Mouse (Mus musculus): ENCODE results near the gene Ltb4r2.

The Ltb4r2 gene

DNA sequence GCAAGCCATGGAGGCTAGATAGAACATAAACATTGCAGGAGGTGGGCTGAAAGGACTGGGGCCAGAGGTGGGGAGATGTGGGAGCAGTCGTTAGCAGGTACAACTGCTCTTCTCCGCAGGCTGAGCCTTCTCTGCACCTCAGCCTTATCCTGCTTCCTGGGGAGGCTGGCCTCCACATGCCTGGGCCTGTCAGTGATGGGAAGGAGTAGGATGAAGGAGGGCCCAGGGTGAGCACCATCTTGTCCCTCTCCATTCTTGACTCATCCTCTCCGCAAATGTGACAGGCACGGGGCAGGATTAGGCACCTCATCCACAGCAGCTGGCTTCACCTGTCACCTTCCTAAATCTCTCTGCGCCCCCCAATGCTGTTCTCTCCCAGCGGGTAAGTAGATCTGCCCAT is at the start of gene Ltb4r2:
Ltb4r2 (plus strand) TSS at position 266 of the 400 bp plus-strand sequence.
- DNase-seq (ENCODE audit: low read depth, low spot score): no peak

DNA sequence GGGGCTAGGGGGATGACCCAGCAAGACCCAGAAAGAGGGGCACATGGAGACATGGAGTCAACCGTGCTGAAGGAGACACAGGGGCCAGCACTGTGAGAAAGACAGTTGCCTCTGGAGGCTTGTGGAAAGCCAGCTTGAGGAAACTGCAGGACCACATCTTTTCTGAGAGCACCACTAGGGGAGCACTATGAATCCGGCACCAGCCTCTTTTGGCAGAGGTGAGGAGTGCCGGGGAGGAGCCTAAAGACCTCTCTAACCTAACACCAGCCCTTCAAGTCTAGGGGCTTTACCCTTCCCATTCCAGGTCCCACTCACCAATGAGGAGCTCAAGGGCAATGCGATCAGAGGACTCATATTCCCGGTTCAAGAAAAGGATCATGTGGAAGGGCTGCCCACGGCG is 49.4 kb upstream of the Ltb4r2 start:
- no peak for DNase-seq (ENCODE audit: low read depth, low spot score)

DNA sequence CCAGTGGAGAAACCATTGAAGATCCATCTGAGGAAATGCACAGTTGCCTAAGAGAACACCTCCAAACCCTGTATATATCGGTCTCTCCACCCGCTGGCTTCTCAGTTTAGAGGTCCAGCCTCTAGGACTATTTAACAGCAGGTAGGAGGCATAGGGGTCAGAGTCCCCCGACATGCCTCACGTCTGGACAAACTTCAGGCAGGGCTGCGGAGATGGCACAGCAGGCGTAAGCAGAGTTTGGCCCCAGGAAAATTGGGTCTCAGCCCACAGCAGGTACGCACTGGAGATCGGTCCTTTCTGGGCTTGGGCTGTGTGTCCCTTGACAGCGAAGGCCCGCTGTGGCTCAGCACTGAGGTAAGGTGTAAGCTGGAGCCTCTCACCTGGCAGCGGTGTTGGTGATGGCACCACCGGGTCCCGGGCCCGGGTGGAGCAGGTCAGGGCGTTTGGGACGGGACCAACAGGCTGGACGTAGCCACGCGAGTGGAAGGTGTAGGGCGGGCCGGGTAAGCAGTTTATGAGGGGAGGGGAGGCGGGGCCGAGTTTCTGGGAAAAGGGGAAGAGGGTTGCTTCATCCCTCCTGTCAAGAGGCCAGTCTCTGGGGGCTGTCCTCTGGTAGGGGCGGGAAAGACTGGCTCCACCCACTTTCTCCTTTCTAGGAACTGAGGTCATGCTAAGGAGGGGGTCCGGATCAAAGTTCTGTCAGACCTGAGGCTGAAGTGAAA is 48.1 kb upstream of the Ltb4r2 start:
- DNase-seq (ENCODE audit: low read depth, low spot score): no peak

DNA sequence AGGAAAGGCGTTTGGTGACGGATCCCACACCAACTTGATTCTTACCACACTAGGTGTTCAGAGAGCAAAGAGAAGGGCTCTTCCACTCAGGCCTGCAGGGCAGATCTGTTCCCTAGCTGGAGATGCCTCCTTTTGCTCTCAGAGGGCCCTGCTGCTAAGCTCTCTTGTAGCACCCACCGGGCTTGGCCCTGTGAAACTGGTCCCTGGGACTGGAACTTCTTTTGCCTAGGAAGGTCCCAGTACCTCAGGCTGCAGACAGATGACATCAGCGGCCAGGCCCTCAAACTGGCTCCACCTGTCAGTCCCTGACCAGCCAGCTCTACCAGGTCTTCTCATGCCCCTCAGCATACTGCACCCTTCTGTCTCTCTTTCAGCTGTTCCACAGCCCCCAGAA is 47.5 kb upstream of the Ltb4r2 start, which contains the start of gene Tgm1:
Tgm1 (minus strand) TSS at position 198 of the 394 bp plus-strand sequence.
- DNase-seq (ENCODE audit: low read depth, low spot score): no peak

DNA sequence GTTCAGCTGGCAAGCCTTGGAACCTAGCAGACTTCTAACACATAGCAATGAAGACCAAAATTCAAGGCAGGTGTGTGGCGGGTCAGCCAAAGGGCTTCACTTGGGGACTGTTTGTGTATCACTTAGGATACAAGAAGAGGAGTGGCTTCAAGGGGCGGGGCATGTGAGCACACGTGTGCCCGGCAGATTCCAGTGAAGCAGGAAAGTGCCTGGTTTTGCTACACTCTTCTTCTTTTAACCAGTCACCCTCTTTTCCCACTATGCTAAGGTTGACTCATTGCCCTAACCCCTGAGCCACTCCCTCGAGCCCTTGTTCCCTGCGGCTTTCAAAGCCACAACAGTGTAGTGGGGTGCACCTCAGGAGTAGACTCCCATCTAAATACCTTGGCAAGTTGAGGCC is 46.3 kb upstream of the Ltb4r2 start:
- DNase-seq (ENCODE audit: low read depth, low spot score): peak; percentile 13

DNA sequence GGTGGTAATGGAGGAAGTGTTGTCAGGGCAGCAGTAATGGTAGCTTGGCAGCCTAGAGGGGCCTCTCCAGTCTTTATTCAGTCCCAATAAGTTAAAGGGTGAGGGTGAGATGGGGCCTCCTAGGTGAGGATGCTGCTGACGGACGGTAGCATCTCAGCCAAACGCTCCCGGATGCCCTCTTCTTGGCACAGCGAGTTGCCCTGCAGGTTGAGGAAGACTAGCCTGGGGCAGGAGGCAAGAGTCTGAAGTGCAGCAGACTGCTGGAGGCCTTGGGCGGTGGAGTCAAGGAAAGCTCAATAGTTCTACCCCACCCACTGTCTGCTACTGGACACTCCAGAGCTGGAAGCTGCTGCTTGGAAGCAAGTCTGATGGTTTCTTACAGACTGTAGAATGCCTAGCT is 45.0 kb upstream of the Ltb4r2 start:
- no peak for DNase-seq (ENCODE audit: low read depth, low spot score)

DNA sequence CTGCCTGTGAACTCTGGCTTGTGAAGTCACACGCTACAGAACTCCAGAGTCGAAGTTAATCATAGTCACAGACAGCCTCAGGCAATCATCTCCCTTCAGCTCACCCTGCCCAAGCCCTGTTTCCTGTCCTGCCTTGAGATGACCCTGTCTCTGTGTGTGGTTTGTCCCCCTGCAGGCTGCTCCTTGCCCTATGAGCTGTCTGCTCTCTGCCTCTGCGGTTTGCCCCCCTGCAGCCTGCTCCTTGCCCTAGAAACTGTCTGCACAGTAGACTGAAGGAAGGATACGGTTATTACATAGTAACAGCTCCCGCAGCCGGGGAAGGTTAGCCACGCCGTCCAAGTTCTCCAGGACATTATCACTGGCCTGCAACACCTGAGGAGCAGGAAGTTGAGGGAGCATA is 44.3 kb upstream of the Ltb4r2 start:
- DNase-seq (ENCODE audit: low read depth, low spot score): no peak

DNA sequence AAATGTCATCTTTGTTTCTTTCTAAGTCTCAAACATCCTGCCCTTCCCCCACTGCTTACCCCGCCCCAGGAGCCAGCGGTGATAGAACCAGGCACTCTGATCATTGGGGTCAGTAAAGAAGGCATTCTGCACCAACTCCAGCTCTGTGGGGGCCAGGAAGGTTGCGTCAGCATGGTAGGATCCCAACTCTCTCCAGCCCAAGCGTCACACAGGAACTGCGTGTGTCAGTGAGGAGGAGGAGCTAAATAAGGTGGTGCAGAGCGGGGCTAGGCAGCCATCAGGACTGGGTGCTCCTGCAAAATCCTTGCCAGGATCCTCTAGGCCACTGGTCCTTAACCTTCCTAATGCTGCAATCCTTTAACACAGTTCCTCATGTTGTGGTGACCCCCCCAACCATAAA is 41.5 kb upstream of the Ltb4r2 start:
- DNase-seq (ENCODE audit: low read depth, low spot score): no peak

DNA sequence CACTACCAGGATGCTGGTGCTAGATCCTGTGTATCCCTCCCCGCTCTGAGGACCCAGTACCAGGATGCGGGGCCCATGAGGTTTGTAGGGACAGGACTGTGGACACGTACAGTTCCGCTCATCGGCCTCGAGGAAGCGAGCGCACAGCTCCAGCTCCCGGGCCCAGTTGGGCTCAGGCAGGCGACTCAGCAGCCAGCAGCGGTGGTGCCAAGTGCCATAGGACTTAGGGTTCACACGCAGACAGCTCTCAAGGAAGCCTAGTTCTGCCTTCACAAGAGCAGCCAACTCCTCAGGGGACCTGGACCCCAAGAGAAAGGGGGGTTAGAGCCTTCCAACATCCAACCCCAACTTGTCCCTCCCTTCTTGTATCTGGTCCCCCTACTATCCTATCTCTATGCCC is 40.6 kb upstream of the Ltb4r2 start:
- DNase-seq (ENCODE audit: low read depth, low spot score): no peak

DNA sequence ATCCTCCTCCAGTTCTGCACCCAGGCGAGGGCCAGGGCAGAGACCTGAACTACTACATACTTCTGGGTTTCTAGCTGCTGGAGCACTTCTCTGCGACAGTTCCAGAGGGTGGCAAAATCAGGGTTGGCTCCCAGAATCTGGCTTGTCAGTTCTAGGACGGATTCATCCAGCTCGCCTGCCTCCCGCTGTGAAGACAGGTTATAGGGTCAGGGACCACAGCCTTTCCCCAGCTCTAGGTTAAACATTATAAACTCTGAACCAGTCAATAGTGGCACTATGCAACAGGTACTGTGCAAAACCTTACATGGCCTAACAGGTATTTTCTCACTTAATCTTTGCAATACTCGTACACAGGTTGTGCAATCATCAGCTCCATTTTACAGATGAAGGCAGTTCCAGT is 40.2 kb upstream of the Ltb4r2 start:
- DNase-seq (ENCODE audit: low read depth, low spot score): no peak

DNA sequence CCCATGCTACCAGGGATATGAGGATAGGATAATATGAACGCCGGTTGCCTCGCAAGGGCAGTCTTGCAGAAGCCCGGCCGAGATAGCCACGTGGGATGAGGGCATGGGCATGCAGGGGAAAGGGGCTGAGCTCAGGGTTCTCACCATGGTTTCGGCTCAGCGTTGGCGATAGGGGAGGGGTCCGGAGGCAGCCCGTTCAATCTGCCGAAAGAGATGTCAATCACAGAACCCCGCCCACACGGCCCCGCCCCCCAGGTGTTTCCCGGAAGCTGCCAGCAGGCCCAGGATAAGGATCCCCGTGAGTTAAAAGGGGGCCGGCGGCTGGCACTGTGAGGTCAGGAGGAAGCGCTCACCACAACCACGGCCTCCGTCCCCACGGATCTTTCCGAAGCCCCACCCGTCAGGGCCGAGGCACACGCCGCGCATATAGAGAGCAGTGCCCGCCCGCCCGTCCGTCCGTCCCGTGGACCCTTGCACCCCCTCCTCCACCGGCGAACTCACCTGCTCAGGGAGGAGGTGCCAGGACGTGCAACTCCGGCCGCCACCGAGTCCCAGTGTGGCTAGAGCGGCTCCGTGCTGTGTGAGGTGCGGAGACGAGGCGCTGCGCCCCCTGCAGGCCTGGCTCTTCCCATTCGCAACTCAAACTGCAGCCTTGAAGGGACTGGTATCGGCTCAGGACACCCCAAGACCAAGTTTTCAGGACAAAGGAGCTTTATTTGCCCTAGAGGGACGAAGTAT is 39.4 kb upstream of the Ltb4r2 start, which contains the start of gene Rabggta:
Rabggta (minus strand) TSS at position 564 of the 738 bp plus-strand sequence.
- peak; percentile 99 for DNase-seq (ENCODE audit: low read depth, low spot score)

DNA sequence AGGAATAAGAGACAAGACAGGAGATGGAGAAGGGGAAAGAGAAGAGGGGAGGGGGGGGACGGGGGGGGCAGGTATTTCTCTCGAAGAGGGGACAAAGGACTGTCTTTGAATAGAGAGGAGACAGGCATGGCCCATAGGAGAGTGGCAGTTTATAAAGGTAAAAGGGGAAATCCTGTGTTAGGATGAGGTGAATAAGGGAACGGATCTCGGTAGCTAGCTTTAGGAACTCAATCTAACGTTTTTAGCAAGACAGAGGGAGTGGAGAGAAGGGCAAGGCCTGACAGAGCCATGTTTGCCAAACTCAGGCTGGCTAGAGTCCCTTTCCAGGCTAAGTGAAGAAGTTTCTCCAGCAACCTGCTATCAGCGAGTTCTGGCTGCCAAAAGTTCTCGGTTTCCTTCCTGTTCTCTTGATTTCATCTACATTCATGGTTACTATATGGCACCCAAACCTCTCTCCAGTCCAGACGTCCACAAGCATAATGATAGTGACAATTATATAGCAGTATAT is 38.7 kb upstream of the Ltb4r2 start:
- DNase-seq (ENCODE audit: low read depth, low spot score): no peak

DNA sequence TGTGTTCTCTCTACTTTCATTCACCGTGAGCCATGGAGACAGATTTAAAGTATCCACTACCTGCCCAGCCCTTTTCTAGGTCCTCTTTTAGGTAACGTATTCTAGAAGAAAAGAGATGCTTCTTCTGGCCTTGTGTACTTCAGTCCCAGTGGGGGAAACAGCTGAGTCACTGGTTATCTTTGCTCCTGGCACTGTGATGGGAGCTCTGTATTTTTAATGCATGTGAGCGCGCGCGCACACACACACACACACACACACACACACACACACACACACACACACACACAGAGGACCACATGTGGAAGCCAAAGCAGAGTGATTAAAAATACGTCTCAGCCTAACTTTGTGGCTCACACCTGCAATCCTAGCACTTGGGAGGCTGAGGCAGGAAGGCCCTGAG is 37.8 kb upstream of the Ltb4r2 start:
- DNase-seq (ENCODE audit: low read depth, low spot score): no peak

DNA sequence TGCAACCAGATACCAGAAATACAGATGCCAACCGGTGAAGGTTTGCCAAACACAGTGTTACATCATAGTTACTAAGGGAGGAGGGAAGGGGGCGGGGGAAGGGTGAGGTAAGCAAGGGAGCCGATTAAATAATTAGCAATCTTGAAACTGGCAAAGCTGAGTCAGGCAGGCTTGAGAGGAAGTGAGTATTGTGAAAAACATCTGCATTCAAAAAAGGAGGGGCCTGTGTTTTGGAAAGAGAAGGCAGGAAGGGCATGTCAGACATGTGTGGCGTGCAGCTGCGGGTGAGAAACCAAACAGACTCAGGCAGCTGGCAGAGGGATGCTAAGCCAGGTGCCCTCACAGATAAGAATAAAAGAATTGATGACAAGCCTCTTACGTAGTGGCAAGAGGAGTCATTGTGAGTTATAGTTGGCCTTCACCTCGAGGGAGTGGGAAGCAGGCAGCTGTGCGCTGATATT is 36.8 kb upstream of the Ltb4r2 start:
- DNase-seq (ENCODE audit: low read depth, low spot score): peak; percentile 92

DNA sequence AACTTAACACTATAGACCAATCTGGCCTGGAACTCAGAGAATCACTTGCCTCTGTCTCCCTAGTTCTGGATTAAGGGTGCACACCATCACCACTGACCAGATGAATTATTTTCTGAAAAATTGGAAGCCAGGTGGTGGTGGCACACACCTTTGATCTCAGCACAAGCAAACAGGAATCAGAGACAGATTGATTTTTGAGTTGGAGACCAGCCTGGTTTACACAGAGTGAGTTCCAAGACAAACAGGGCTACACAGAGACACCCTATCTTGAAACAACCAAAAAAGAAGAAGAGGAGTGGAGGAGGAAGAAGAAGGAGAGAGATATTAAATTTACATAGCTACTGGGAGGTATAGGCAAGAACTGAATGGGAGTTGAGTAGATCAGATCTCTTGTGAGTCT is 35.0 kb upstream of the Ltb4r2 start:
- DNase-seq (ENCODE audit: low read depth, low spot score): no peak

DNA sequence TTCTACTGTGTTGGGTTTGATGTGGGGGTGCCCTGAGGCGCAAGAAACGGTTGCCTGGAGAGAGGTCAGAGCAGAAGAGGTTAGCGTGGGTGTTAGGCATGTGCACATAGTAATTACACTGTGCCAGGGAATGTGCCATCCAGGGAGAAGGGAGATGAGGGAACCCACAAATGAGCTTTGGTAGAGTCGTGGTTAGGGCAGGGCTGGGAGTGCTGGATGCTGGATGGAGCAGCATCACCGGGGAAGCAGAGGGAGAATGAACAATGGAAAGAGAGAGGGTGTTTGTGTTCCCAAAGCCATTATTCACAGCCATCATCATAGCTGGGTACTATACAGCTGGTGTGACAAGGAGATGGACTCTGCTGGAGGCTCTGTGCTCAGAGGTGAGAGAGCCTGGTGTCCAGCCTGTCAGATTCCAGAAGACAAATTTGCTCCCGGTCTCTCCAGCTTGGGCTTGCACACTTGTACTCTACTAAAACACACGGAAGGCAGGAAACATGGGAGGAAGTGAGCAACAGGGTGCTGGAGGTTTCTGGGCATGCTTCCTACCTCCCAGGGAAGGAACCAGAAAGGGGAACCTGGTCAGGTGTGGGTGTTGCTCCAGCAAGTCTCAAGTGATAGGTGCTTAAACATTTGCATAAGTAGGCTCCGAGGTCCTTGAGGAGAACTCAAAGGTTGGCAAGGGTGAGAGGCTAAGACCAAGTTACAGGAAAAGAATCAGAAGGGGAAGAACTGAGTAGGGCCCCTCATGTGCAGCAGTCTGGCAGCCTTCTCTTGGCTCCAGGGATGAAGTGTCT is 33.1 kb upstream of the Ltb4r2 start:
- DNase-seq (ENCODE audit: low read depth, low spot score): no peak

DNA sequence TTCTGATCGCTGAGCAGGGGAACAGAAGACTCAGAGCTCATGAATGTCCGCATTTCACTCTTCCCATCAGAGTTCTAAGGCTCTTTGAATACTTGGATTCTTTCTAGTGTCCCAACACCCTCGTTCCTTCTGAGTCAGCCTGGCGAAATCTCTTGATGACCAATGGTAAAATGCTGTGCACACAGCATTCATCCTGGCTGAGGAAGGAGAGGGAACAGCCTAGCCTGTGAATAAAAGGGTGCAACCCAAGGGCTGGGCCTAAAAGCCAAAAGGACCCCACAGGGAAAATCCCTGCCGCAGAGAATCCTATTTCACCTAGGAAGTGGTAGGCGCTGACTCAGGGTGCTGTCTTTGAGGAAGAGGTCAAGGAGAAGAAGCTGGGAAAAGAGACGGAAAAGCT is 31.1 kb upstream of the Ltb4r2 start:
- DNase-seq (ENCODE audit: low read depth, low spot score): no peak

DNA sequence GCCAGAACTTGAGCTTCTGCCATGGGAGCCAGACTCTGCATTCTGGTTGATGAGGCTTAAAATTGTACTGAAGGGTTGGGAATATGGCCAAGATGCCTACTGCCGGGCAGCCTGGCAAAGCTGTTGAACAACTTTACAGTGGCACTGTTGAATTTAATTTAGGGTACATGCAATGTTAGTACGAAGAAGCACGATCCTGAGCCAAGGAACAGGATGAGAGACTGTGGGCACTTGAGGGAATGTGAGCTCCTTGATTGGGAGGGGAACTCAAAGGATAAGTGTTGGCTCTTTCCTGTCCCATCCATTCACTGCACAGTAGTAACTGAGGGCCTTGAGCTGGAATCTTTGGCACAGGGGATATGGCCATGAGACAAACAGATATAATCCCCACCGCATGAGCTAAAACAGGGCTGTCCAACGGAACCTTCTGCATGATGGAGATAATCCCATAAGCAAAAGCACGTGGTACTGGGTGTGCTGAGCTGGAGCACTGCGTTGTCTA is 30.6 kb upstream of the Ltb4r2 start:
- DNase-seq (ENCODE audit: low read depth, low spot score): no peak

DNA sequence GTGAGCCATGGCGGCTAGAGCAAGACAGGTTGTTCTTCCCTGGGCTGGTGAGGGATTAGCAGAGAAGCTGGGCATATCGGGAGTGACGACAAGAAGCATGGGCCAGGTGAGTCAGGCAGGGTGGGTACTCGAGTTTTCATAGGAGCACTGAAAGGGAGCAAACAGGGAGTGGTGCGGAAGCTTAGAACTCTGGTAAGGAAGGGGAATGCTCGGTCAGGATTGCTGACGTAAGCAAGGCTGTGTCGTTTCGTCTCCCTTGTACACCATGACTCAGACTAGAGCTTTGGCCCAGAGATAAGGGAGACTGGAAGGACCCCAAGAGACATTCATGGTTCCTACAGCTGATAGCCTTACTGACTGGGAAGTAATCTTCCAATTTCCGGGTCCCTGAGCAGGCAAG is 27.3 kb upstream of the Ltb4r2 start:
- no peak for DNase-seq (ENCODE audit: low read depth, low spot score)

DNA sequence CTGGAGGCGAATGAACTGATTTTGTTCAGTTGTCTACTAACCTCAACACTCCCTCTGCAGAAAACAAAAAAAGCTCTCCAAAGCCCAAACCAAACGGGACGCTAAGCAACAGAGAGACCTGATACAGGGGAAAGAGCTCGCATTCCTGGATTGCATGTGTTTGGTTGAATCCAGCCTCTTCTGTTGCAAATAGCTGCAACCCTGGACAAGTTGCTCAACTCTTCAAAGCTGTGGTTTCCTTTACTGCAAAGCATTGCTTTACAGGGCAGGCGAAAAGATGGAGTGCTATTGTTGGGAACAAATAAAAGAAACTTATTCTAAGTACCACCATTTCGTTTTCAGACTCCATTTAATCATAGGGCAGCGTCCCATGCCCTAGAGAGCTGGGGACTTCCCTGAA is 26.4 kb upstream of the Ltb4r2 start:
- no peak for DNase-seq (ENCODE audit: low read depth, low spot score)

DNA sequence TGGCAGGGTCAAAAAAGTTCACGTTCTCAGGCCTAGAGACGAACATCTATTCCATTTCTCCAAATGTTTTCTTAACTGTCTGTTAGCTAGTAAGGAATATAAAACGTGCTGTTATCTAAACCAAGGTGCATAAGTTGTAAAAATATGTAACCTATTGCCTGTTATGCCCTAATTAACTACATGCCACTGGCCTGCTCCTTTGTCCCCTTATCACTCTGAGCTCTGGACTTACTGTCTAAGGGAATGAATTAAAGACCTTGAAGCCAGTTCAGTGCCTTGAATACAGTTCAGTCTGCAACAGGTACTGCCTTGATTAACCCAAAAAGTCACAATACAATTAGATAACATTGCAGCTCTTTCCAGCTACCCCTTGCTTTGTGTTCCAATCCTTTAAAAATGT is 25.9 kb upstream of the Ltb4r2 start:
- no peak for DNase-seq (ENCODE audit: low read depth, low spot score)

DNA sequence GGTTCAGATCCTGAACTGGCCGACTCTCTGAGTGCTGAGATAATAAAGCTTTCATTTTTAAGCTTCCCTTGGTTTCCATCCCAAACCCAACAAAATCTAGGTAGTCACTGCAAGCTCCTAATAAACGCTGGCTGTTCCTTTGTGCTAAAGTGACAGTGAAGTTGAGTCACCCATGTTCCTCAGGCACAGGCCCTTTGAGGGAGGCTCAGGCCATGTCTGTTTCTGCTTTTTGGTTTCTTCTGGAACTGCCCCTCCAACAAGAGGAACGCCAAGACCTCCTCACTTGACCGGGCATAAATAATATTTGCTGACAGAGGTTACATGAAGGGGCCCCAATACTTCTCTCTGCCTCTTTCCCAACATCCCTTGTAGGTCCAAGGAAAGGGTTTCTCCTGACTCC is 25.5 kb upstream of the Ltb4r2 start:
- DNase-seq (ENCODE audit: low read depth, low spot score): no peak
